Mouse (Mus musculus) left cerebral cortex, postnatal 14 days (tissue): ENCODE results near the gene Slc1a4. TPM values are rescaled to one million over a fixed set of nuclear protein-coding genes. Genes with fewer than 3 reads are reported as not detected.

Experiments
- DNase-seq, 2 experiments: peaks; one replicate each; pipeline ENCODE4 v3.0.0; 2021 to 2022; ENCODE audit warnings: low spot score in 2 of 2, mixed read lengths in 1 of 2
- intact Hi-C: fragments of 180-260 bp; cut with DNase I; formaldehyde crosslinking; loops from one replicate; pipeline ENCODE4 v1.15.1; 2025
- total RNA-seq, 2 experiments: library from RNA; stranded (reverse); gene quantifications; 2 replicates each; pipeline ENCODE4 v1.2.3; 2021

Slc1a4 gene
- total RNA-seq, 2 experiments from 2014 or later = 46.4 to 49.0 TPM

- intact Hi-C loops = no loop called here
- DNase-seq = no peak
These were observed 55.4 kb downstream of the Slc1a4 start for GRCm38 (mm10) chr11:20277106-20277505.

GRCm38 (mm10) chr11:20275974-20276373 is 56.5 kb downstream of the Slc1a4 start:
- DNase-seq = no peak
- intact Hi-C loops = no loop called here

- intact Hi-C loops = no loop called here
- DNase-seq = no peak
These were observed 62.6 kb downstream of the Slc1a4 start for GRCm38 (mm10) chr11:20269885-20270284.

GRCm38 (mm10) chr11:20262628-20263380 is 69.7 kb downstream of the Slc1a4 start:
- peak in 1 of 2 experiments; percentile 57 for DNase-seq
- intact Hi-C loops = loop anchor here (2.0 to 5.0 kb wide), 2 partner anchors 69 to 138 kb away; partner anchors contain the start of gene Slc1a4

GRCm38 (mm10) chr11:20254791-20255190 is 77.7 kb downstream of the Slc1a4 start:
- no peak for DNase-seq
- intact Hi-C loops = no loop called here

- no peak for DNase-seq
- intact Hi-C loops = no loop called here
These were observed 79.4 kb downstream of the Slc1a4 start for GRCm38 (mm10) chr11:20253088-20253487.

Other genes with a start within 250 kb of the Slc1a4 start
- gene Actr2, start 219.8 kb downstream of the Slc1a4 start, total RNA-seq = 100 to 1,000 TPM; 293 to 298 TPM
- 100 to 1,000 TPM; 204 to 206 TPM for gene Rab1a, start 131.3 kb downstream of the Slc1a4 start, total RNA-seq
- 10 to 100 TPM; 31.3 to 31.7 TPM for gene Cep68, start 83.3 kb downstream of the Slc1a4 start, total RNA-seq
- gene Sertad2, start 210.5 kb upstream of the Slc1a4 start, total RNA-seq = 10 to 100 TPM; 19.8 to 22.4 TPM